Mouse (Mus musculus) hematopoietic stem cell, adult 5-6 weeks (primary cell): ENCODE results near the gene Galnt18. TPM values are rescaled to one million over a fixed set of nuclear protein-coding genes. Genes with fewer than 3 reads are reported as not detected.

Source experiments
- ATAC-seq, 2 experiments: fragments of 125-278 bp in 1 of 2; replicated peaks in 1 of 2; 2 replicates each; pipeline ENCODE4 v1.8.0; 2016 to 2017; ENCODE audit warnings: inconsistent platforms in 2 of 2, mild to moderate bottlenecking in 2 of 2, moderate number of reproducible peaks in 2 of 2, low read depth in 1 of 2, moderate TSS enrichment in 1 of 2; ENCODE audit not compliant: low FRiP score in 2 of 2, poor library complexity in 2 of 2, severe bottlenecking in 2 of 2, insufficient read depth in 1 of 2, low TSS enrichment in 1 of 2
- total RNA-seq: library from RNA; stranded (forward); fragments of 172-1452, 232-1000 nt; gene quantifications from 2 replicates; pipeline ENCODE4 v1.2.3, GENCODE M21; 2017

Gene Galnt18
- total RNA-seq, 1 experiment from 2014 or later, result 0.74 TPM

DNA sequence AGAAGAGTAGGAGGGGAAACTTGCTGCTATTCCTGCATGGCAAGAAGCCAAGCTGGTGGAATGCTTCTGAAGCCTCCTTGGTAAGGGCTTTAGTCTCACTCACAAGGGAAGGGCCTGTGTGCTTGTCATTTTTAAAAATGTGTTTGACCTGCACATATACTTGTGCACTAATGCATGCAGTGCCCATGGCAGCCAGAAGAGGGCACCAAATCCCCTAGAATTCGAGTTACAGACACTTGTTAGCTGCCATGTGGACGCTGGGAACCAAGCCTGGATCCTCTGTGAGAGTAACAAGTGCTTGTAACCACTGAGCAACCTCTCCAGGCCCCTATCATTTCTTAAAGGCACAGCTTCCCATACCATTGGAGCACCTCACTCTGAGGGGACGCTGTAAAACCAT lies 219.7 kb downstream of the Galnt18 start:
- ATAC-seq, result no peak

DNA sequence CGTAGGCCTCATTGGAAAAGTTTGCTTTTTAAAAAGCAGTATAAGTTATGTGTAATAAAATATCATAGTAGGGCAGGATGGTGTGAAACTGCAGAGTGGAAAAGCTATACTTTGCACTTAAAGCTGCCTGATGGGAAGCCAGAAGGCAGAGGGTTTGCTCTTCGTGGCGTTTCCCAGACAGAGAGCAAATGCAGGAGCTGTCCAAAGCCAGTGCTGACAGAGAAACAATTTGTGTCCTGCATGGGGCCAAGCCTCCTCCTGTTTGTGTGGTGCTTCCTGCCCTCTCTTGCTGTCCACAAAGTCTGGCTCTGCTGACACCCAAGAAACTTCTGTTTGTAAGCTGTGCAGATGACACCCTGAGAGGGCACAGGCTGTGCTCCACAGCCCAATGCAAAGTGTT lies 220.8 kb downstream of the Galnt18 start:
- no peak for ATAC-seq

- no peak for ATAC-seq
Observed at GRCm38 (mm10) chr7:111550987-111551386, 228.8 kb downstream of the Galnt18 start.

DNA sequence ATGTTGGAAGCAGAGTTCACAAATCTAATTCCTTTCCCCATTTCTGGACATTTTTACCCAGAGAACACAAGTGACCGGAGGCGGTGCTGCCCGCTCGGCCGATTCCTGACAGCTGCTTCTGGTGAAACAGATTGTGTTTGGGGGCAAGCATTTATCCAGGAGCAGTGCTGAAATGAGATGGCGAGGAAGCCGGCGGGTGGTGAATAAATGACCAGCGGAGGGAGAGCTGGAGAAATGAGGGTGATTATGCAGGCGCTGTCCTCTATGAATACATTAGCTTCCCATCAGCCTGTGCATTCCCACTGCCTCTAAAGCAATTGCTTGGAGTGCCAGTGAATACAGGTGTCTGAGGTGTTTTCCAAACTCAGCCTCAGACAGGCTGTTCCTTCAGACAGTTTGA lies 232.7 kb downstream of the Galnt18 start:
- ATAC-seq, result no peak

- no peak for ATAC-seq
Observed at GRCm38 (mm10) chr7:111545614-111546013, 234.2 kb downstream of the Galnt18 start.

GRCm38 (mm10) chr7:111537946-111538345 lies 241.8 kb downstream of the Galnt18 start:
- ATAC-seq, result no peak

DNA sequence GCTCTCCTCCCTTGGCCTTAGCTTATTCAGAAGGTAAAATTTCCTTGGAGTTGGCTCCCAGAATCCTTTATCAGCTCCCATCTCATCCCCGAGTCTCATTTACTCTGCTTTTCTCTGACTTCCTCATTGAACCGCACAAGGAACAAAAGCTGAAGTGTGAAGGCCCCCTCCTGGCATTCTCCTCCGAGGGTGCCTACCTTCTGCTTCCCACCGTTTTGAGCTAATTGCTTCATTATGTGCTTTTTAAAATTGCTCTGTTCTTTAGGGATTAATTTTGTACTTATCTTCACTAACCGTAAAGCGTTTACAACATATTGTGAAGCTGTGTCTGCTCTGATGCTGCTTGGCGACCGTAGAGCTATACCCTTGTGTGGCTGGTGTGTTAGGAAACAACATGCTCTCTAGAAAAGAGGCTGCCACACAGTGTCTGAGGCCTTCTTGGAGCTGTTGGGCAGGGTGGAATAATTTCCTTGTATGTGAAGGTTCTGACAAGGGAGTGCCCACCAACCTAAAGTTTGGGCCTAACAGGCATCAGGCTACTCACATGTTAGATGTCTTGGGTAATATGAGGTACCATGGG lies 244.9 kb downstream of the Galnt18 start:
- ATAC-seq, result no peak

DNA sequence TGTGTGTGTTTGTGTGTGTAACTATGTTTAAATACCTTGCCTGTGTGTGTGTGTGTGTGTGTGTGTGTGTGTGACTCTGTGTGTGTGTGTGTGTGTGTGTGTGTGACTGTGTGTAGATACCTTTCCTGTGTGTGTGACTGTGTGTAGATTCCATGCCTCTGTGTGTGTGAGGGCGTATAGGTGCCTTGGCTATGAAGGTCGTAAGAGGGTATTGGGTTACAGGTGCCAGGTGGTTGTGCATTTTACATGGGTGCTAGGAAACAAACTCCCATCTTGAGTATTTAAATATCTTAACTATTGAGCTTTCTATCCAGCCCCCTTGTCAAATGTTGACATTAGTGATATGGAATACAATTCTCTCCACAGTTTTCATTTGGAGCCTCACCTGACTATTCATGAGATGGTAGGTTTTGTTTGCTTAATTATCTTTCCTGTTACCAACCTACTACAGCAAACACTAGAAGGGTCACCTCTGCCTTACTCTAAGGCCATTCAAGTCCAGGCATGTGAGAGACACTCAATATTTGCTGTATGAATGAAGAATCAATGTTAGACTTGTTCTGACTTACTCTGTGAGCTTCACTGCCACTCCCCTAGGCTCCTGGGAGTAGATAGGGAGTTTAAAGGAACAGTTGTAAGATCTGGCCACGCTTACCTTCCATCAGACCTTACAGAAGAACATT lies 250.7 kb downstream of the Galnt18 start:
- no peak; a peak in 1 of 4 replicates for ATAC-seq

DNA sequence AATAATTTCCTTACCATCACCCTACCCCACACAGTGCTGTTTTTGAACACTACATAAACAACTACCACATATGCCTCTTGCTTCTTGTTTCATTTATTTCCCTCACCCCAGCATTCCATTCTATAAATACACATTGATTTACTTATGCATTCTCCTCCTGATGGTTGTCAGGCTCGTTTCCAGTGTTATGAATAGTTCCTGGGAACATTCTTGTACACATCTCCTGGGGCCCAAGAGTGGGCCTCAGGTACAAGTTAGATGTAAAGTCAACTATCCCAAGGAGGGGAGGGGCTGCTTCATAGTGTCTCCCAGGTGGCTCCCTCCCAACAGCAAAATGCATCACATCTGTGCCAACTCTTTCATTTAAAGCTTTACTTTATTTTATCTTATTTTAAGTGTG lies 251.3 kb downstream of the Galnt18 start:
- no peak for ATAC-seq

GRCm38 (mm10) chr7:111520881-111521280 lies 258.9 kb downstream of the Galnt18 start:
- ATAC-seq, result no peak

DNA sequence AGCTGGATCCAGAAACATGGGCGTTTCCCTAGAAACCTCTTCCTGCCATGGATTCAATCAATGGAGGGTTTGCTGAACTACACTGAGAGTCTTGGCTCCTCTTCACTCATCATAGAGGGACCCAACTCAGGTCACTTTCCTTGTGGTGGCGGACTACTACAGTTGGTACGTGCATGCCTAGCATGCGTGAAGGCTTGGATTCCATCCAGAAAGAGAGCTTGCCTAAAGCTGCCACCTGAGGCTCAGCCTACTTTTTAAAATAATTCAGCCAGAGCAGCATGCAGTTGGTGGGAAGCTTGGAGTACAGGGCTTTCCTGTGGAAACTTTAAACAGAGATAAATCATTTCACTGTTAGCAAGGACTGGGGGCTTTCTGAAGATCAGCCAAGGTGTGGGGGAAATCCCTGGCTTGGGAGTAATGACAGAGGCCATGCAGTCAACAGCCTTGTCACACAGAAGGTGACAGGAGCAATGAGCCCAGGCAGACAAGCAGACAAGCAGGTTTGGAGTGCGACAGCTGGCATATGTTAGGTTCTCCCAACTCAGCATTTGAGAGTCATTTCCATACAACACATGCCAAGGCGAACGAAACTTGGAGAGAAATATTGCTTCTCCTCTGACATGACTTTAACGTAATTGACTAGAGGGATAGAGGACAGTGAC lies 261.1 kb downstream of the Galnt18 start:
- no peak for ATAC-seq

DNA sequence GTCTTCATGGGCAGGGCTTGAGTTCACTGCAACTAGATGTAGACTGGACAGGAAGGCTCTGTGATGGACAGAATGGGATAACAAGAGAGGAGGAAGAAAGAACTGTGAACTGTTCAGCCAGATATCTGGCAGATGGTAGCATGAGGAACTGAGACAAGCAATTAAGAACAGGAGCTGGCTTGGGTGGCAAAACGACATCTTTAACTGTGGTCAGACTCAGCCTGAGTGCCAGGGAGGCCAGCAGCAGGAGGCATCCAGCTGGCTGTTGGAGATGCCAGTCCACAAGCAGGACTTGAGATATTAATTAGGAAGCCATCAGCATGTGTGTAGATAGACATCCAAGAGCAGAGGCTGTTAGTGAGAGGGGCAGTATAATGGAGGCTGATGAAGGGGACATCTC lies 262.9 kb downstream of the Galnt18 start:
- no peak for ATAC-seq

DNA sequence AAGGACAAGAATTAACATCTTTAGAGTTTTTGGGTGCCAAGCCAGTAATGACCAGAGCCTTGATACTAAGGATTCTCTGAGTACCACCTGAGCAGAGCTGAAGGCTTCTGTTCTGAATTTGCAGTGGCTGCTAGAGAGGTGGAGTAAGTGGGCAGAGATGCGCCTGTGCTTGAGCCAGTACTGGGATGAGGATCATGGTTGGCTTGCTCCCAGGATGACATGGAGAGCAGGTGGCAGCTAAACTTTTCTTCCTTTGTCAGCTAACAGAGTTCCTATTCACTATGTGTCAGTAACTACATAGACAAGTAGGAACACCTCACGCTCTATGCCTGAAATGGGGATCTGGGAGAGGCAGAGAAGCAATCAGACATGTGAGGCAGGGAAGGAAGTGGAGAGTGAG lies 264.3 kb downstream of the Galnt18 start:
- ATAC-seq, result no peak

- ATAC-seq, result no peak
Observed at GRCm38 (mm10) chr7:111509167-111509854, 270.5 kb downstream of the Galnt18 start.

- no peak for ATAC-seq
Observed at GRCm38 (mm10) chr7:111500616-111501015, 279.2 kb downstream of the Galnt18 start.

DNA sequence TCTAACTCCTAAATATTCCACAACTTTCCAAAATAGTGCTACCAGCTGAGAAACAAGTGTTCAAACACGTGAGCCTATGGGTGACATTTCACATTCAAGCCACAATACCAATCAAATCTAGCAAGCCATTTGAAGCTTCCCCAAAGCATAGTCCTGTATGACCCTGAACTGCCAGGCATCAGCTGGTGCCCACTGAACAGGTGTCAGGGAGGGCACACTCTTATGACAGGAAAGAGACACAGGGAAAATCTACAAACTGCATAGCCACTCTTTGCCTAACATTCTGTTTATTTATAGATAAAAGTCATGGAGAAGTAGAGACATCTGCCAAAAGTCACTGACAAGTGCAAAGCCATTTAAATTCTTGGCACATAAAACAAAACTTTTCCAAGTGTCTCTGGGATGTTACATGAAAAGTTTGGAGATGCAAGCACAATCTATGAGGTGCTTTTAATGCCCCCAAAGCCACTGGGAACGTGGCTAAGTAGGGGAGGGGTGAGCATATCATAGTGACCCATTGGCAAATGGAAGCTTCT lies 280.5 kb downstream of the Galnt18 start:
- ATAC-seq, result no peak

DNA sequence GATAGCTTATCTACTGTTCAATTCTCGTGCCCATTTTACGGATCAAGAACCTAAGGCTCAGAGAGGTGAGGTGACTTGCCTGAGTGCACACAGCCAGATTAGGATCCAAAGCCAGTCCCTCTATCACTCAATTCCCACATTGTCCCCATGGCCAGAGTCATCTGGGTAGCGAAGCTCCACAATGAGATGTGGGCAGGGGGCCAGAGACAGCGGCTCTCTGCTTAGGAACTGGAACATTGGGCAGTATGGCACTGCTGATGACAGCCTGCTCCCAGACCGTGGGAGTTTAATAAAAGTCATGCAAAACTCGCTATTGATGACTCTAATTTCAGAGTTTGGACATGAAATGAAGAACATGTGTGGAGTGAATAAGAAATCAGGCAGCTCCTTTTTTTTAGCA lies 282.6 kb downstream of the Galnt18 start:
- no peak for ATAC-seq
